Mouse (Mus musculus): ENCODE measurements around the gene BC048562. TPM values are rescaled to one million over a fixed set of nuclear protein-coding genes. Genes with fewer than 3 reads are reported as not detected.

BC048562 gene
- total RNA-seq, 1 experiment from 2014 or later: not detected

GRCm38 (mm10) chr9:108445125-108445524 is 8.8 kb downstream of the BC048562 start:
- no peak for ATAC-seq (ENCODE audit: extremely low read depth, insufficient number of reproducible peaks, low FRiP score, poor library complexity, severe bottlenecking)

GRCm38 (mm10) chr9:108449860-108450259 is 13.6 kb downstream of the BC048562 start:
- no peak for ATAC-seq (ENCODE audit: extremely low read depth, insufficient number of reproducible peaks, low FRiP score, poor library complexity, severe bottlenecking)

DNA sequence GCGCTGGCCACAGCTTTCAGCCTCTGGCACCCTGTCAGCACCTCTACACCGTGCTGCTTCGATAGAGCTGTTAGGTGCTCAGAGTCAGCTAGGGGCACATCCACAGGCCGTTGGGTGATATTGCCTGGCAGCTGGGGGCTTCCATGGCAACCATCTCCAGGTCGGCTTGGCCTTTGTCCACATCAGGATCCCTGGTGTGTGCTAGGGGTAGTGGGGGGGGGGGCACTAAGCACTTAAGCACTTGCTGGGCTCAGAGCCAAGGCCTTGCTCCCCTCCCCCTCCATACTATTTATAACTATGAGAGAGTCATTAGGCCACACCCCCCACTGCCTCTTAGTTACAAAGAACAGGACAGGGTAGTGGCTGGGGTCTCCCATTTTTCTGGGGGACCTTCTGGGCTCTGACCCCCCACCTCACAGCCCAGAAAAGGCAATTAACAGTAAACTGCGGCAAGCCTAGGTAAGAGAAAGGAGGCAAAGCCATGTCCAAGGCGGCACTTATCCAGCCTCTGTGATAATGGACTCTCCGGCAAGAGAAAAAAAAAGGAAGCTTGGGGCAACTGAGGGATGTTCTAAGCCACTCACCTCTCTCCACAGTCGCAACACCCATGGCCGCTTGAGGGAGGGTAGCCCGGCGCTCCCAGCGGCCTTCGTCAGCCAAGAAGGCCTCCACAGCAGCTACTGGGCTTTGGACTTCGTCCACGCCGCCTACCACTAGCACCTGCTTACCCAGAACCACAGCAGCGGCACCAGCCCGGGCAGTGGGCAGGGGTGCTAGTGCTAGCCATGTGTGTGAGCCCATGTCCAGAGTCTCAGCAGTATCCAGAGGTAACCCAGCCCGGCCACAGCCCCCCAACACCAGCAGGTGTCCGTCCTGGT is 14.2 kb downstream of the BC048562 start:
- no peak for ATAC-seq (ENCODE audit: extremely low read depth, insufficient number of reproducible peaks, low FRiP score, poor library complexity, severe bottlenecking)

GRCm38 (mm10) chr9:108451170-108451493 is 14.8 kb downstream of the BC048562 start:
- no peak for ATAC-seq (ENCODE audit: extremely low read depth, insufficient number of reproducible peaks, low FRiP score, poor library complexity, severe bottlenecking)

DNA sequence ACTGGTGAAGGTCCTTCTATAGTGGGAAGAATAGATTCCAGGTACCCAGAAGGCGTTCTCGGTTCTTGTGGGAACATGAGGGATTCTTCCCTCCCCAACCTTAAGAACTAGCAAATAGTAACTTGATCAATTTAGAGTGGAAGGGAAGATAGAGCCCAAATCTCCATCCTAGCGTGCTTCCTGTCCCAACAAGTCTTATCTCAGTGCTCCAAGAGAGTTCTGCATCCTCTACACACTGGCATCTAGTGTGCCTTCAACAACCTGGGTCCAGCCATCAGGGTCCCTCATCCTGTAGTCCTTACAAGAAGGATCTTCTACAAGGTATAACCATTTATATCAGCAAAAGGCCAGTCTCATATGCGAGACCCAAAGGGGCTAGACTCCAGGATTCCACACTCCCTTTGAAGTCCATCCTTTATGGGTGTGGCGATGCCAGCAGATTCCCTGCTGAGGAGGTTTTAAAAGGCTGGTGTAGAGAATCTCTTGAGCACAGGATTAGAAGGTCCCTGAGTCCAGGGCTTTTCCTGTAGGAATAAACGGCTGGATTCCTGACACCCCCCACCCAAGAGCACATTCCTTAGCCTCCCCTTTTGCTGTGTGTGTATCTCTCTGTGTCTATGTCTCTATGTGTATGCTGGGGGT is 15.4 kb downstream of the BC048562 start:
- ATAC-seq (ENCODE audit: extremely low read depth, insufficient number of reproducible peaks, low FRiP score, poor library complexity, severe bottlenecking): no peak

GRCm38 (mm10) chr9:108452291-108452906 is 16.1 kb downstream of the BC048562 start:
- ATAC-seq (ENCODE audit: extremely low read depth, insufficient number of reproducible peaks, low FRiP score, poor library complexity, severe bottlenecking): peak; percentile 62

DNA sequence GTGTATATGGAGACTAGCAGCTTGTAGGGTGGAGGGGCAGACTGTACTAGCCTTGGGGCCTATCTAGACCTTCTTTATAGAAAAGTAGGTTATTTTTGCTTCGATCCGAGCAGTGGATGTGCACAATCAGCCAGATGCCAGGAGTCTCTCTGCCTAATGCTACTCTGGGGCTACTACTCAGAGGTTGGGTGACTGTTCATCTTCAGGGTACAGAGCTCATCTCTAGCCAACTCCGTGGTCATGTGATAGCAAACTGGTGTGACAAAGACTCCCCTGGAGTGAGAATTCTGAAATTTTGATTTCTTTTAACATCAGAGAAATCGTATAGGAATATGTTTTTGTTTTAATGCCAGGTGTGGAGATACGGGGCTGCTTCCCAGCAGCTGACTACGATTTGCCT is 16.6 kb downstream of the BC048562 start:
- ATAC-seq (ENCODE audit: extremely low read depth, insufficient number of reproducible peaks, low FRiP score, poor library complexity, severe bottlenecking): no peak

DNA sequence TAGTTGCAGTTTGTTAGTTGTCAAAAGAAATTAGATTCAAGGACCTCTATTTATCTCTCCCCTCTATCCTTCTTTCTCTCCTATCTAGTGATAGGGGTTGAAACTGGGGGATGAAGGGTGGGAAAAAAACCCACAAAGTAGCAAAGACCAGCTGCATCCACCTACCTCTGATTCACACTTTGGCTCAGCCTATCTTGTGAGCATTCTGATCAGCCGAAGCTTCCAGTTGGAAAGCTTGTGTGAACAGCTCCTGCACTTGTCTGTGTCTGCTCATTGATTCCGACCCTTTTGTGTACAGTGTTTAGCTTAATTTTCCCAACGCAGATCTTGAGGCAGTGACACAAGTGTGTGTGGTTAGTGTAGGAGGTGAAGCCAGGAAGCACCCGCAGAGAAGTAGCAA is 17.2 kb downstream of the BC048562 start:
- no peak for ATAC-seq (ENCODE audit: extremely low read depth, insufficient number of reproducible peaks, low FRiP score, poor library complexity, severe bottlenecking)

GRCm38 (mm10) chr9:108454429-108454828 is 18.1 kb downstream of the BC048562 start:
- ATAC-seq (ENCODE audit: extremely low read depth, insufficient number of reproducible peaks, low FRiP score, poor library complexity, severe bottlenecking): no peak

DNA sequence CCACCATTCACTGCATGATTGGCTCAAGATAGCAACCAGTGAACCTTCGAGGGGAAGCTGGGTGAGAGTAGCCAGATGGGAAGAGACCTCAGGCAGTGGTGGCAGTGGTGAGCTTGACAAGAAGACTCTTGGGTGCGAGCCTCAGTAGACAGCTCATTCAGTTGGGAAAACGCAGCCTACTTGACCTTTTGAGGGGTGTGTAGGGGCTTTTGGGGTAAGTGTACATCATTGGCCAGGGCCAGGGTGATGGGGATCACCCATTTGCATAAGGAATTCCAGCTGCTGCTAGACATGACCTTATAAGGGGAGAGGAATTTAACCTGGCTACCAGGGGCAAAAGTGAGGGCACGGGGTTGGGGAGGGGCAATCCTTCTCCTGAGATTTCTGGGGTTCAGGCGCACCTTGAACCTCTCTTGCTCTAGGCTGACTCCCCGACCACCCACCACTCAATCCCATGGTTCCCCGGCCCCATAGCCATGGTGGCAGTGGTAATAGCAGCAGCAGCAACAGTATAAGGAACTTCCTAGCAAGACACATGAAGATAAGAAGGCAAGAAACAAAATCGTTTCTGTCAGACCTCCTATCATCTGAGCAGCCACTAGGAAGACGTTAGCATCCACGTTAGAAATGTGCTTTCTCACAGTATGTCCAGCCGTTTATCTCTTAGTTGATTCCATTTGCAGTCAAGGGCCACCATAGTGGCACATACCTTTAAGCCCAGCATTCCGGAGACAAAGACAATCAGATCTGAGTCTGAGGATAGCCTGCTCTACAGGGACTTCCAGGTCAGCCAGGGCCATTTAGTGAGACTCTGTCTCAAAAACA is 19.7 kb downstream of the BC048562 start:
- ATAC-seq (ENCODE audit: extremely low read depth, insufficient number of reproducible peaks, low FRiP score, poor library complexity, severe bottlenecking): no peak

DNA sequence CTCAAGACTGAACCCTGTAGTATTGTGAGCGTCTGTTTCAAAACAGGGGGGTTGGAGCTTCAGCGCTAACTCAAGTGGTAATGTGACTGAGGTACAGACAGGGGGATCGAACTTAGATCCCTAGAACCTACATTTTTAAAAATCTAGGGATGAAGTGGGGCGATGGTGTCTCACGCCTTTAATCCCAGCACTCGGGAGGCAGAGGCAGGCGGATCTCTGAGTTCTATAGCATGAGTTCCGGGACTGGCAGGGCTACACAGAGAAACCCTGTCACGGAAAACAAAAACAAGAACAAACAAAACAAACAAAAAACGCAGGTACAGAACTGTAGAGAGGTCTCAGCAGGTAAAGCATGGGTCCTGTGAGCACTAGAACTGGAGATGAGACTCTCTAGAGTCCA is 20.7 kb downstream of the BC048562 start:
- ATAC-seq (ENCODE audit: extremely low read depth, insufficient number of reproducible peaks, low FRiP score, poor library complexity, severe bottlenecking): no peak

GRCm38 (mm10) chr9:108459939-108460318 is 23.6 kb downstream of the BC048562 start:
- ATAC-seq (ENCODE audit: extremely low read depth, insufficient number of reproducible peaks, low FRiP score, poor library complexity, severe bottlenecking): no peak; the same call in 1 of the 2 replicates

DNA sequence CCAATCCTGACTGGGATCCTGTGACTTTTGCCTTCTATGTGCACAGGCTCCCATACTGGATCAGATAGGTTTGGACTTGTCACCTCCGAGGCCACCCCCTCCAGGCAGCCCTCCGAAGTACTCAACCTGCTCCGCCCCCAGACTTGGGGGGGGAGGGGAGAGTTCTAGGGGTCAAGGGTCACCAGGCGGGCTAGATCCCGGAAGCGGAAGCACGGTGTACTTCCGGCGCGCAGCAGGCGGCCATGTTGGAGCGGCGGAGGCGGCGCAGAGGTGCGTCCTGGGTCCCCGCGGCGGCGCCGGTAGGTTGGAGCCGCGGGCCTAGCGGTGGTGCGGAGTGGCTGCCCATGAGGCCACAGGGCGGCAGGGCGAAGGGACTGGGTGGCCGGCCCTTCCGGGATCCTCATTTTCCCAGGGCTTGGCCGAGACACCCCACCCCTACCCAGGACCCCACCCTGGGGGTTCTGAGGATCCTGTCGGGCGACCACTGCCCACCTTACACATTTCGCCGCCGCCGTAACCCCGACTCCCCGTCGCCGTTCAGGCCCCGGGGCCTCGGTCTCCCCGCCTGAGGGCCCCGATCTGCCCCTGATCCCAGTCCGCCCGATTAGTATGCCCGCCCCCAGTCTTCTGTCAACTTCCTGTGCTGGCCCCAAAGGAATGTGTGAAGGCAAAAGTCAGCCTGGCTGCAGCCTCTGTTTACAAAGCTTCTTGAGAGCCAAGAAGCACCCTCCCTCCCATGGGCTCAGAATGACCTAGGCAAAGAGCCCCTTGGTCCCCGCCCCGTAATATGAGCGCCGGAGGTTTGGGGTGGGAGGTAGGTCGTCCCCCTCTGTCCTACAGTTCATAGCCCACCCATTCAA is 24.3 kb downstream of the BC048562 start, which contains the start of gene Ccdc71:
Ccdc71 (plus strand) TSS at position 209 of the 860 bp plus-strand sequence.
- ATAC-seq (ENCODE audit: extremely low read depth, insufficient number of reproducible peaks, low FRiP score, poor library complexity, severe bottlenecking): peak; percentile 77

- ATAC-seq (ENCODE audit: extremely low read depth, insufficient number of reproducible peaks, low FRiP score, poor library complexity, severe bottlenecking): no peak
Measured at GRCm38 (mm10) chr9:108461181-108461631, 24.9 kb downstream of the BC048562 start, which contains the start of gene Klhdc8b. TSS of gene Klhdc8b (minus strand) at chr9:108461581.

DNA sequence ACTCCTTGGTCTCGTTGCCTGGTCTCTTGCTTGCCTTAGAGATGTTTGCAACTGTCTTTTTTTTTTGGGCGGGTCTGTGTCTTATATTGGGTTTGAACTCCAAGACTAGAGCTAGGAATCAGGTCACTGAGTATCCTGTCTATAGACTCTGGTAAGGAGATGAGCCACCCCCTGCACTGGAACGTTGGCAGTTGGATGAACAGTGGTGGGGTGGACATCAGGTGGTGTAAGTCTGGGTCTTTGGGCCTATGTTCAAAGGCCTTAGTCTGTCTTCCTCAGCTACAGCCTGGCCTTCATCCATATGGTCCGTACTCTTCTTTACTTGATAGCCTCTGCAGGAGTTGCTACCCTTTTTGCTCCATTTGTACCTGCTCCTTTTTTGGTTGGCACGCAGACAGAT is 25.4 kb downstream of the BC048562 start:
- ATAC-seq (ENCODE audit: extremely low read depth, insufficient number of reproducible peaks, low FRiP score, poor library complexity, severe bottlenecking): no peak

- no peak for ATAC-seq (ENCODE audit: extremely low read depth, insufficient number of reproducible peaks, low FRiP score, poor library complexity, severe bottlenecking)
Measured at GRCm38 (mm10) chr9:108462192-108462591, 25.9 kb downstream of the BC048562 start.

DNA sequence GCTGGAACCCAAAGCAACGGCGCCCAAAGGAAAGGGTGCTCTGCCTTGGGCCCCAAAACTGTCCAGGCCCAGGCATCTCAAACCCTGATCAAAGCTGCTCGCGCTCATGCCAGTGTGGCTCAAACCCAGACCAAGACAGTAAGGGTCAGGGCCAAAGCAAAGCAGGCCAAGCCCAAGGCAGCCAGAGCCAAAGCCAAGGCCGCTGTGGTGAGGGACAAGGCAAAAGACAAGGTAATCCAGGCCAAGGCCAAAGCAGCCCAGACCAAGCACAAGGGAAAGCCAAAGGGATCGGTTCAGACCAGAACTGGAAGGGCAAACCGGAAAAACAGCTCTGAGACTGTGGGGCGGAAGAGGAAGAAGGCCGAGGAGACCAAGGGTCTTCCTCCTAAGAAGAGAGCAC is 27.4 kb downstream of the BC048562 start:
- no peak for ATAC-seq (ENCODE audit: extremely low read depth, insufficient number of reproducible peaks, low FRiP score, poor library complexity, severe bottlenecking)

DNA sequence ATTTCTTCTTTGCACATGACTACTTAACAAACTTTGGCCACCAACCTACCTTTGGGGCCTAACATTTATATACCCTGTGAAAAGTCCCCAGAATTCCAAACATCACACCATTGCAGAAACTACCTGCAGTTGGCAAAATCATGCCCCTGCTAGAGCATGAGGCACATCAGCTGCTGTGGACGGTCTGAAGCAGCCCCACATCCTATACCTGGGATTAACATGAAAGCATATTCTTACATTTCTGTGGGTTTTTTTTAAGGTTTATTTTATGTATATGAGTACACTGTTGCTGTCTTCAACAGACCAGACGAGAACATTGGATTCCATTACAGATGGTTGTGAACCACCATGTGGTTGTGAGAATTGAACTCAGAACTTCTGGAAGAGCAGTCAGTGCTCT is 29.9 kb downstream of the BC048562 start:
- no peak for ATAC-seq (ENCODE audit: extremely low read depth, insufficient number of reproducible peaks, low FRiP score, poor library complexity, severe bottlenecking)

Measured in neutrophil, adult 5-6 weeks (primary cell).